Mouse (Mus musculus): Measurements from ENCODE around the gene Exoc6.
"Not testable (repeated sequence)": the region's sequence is repeated elsewhere in the genome, so short reads cannot be mapped to it uniquely, and the experiment has no call there.

Gene Exoc6

DNA sequence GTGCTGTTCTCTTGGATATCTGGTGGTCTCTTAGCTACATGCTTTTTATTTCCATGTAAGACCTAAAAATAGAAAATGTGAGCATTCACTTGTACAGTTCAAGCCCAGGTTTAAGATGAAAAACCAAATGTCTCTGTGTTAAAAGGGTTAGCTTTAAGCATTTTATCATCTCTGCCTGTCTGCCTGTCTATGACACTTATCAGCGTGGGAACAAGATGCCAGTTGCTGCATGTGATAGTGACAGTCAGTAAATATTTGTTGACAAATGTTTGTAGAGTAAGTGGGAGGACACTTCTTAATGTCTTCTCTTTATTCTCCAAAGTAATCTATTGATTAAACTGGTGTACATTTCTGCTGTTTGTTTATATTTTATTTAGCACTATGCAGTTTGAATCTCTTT lies 12.5 kb upstream of the Exoc6 start:
- no peak for DNase-seq (ENCODE audit: low spot score)

DNA sequence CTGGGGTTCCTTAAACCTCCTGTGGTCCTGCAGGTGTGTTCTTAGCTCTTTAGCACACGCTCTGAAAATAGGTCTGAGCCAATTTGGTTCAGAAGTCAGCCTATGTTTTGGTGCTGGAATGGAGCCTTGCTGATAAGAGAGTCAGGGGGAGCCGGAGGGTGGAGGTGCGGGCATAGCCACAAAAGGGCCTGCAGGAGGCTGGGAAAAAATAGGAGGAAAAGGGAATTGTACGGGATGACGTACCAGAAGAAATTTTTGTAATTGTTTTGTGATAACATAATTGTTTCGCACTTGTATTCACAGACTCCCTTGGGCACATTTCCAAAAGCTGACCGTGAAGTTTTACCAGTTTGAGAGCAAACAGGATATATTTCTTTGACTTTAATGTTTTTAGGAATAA lies 10.0 kb upstream of the Exoc6 start:
- no peak for DNase-seq (ENCODE audit: low spot score)

DNA sequence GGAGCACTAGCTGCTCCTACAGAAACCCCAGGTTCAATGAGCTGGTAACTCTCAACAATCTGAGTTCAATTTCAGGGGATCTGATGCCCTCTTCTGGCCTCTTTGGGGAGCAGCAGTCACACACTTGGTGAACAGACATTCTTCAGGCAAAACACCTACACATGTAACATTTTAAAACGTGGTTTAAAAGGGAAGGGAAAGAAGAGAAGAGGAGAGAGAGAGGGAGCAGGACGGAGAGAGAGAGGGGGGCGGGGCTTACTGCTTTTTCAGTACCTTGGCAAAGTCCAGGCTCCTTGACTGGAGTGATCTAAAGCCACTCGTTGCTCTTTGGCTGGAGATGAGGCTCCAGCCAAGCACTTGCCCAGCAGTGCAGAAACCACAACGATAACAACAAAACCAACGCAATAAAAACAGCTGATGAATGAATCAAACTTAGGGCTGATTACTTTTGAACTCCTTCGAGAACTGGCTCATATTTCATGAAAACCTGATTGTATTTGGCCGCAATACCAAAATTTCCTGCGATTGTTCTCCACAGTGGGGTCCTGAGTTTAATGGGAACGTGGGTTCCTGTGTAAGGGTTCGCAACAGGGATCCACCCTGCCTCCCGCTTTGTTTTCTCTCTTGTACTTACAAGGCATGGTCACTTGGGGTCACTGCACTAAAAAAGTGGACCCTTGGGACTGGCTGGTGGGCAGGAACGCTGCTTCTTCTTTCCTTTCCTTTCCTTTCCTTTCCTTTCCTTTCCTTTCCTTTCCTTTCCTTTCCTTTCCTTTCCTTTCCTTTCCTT lies 6.5 kb upstream of the Exoc6 start:
- peak; percentile 40 for DNase-seq (ENCODE audit: low spot score)

DNA sequence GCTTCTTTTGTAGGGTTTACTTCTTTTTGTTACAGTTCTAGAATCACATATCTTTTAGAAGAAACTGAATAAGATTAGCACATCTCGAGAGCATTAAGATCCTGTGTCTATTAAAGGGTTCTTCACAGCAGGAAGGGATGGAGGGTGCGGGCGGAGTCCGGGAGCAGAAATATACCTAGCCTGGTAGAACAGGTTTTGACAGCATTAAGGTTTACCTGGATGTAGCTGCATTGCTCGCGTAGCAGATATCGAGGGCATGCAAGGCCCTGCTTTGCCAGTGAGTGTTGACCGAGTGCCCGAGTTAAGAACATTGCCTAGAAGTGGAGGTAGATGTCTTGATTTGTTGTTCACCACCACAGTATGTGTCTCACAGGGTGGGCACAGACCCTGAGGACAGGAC lies 5.7 kb upstream of the Exoc6 start:
- DNase-seq (ENCODE audit: low spot score) = no peak

DNA sequence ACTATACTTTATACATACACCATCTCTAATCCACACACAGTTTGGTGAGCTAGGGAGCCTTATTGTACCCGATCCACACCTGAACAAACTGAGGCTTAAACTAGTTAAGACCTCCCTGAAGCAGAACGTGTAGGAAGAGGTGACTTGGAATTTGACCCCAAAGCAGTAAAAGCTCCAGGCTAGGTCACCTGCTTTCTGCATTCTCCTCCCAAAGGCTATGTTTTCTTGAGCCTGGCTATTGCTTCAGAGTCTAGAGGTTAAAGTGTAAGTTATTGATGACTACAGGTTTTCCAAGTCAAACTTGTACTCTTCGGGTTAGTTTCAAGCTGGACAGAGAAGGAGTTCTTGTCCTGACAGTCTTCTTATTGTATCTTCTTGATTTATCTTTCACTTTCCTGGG lies 5.0 kb upstream of the Exoc6 start:
- DNase-seq (ENCODE audit: low spot score) = no peak

DNA sequence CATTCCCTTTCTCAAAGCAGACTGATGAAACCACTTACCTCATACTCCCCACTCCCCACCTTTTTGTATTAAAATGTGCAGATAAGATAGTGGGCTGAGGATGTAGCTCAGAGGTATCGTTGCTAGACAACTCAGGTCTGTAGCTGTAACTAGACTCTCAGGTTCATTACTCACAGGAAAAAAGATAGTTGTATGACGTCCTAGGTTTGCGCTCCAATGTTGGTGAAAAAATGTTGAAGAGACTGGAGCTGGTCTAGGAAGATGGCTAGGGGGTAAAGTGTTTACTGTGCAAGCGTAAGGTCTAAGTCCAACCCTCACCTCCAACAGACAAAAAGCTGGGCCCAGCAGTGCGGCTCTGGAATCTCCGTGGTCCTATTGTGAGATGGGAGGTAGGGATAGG lies 4.5 kb upstream of the Exoc6 start:
- DNase-seq (ENCODE audit: low spot score) = no peak

DNA sequence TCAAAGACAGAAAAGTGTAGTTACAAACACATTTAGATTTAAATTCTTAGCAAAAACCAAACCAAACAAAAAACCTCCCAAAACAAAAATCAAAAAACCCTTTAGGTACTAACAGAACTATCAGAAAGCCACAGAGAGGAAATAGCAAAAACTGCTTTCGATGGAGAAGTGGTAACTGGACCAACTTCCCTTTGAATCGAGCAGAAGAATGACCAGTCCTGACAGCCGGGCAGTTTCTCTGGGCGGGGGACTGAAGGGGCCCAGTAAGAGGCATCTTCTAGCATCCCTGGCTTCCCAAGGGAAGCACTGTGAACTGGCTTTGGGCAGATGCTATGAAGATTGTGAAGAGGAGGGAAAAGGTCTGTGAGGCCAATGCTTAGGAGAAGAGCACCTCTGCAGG lies 3.4 kb upstream of the Exoc6 start:
- no peak for DNase-seq (ENCODE audit: low spot score)

DNA sequence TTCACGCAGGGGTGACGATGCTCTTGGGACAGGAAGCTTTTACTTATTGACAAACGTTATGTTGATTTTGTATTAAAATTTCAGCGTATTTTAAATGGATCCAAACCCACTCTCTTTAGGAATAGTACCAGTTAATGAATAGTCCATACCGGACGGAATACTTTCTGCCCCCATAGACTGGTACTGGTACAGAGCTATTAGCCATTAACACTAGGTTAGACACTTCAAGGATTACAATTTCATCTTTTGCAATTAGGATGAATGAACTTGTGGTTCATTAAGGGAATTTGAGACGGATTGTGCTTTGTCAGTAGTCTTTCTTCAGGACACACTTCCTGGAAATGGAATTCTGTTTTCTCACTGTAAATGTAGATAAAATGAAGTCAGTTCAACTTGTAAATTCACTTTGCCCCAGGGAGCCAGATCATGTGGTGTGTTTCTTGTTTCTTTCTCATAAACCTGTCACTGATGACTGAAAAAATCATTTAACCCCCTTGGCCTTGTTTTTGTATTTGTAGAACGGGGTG lies 885 bp downstream of the Exoc6 start:
- no peak for DNase-seq (ENCODE audit: low spot score)

DNA sequence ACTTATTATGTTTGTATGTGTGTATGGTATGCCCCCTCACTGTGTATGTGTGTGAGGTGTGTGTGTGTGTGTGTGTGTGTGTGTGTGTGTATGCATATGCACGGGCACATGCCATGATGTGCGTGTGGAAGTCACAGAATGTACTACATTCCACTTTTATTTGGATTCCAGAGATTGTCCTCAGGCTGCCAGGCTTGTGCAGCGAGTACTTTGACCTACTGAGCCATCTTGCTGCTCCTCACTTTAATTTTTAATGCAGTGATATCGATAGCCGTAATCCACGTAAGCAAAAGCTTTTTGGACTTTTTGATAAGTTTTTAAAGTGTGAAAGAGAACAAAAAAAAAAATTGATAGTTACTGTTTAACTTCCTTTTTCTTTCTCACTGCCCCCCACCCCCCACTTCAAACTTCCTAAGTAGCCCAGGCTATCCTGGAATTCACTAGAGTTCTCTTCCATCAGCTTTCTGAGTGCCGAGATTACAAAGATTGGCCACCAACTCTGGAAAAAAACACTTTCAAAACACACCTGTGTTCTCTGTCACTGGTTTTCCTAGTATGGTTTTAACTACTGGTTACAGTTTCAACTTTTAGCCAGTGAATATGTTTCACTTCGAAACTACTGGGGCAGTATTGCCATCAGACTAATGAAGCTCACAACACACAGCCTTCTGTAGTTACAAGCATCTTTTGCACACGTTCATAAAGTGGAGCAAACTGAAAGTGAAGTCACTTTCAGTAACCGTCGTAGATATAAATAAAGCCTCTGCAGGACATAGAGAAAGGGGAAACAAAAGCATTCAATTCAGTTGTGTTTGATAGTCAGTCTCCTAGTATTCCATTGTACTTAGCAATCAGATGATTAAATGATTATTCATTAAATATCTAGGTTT lies 3.4 kb downstream of the Exoc6 start:
- no peak for DNase-seq (ENCODE audit: low spot score)

DNA sequence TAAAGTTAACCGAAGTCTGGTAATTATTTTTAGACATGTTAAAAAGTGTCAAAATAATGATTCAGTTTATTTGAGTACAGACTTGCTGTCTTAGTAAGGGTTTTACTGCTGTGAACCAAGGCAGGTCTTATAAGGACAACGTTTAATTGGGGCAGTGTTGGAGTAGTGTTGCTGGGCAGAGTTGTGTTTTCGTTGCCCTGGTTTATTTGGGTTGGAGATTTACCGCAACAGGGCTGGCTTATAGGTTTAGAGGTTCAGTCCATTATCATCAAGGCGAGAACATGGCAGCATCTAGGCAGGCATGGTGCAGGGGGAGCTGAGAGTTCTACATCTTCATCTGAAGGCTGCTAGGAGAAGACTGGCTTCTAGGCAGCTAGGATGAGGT lies 4.0 kb downstream of the Exoc6 start:
- not testable (repeated sequence) for DNase-seq (ENCODE audit: low spot score)

DNA sequence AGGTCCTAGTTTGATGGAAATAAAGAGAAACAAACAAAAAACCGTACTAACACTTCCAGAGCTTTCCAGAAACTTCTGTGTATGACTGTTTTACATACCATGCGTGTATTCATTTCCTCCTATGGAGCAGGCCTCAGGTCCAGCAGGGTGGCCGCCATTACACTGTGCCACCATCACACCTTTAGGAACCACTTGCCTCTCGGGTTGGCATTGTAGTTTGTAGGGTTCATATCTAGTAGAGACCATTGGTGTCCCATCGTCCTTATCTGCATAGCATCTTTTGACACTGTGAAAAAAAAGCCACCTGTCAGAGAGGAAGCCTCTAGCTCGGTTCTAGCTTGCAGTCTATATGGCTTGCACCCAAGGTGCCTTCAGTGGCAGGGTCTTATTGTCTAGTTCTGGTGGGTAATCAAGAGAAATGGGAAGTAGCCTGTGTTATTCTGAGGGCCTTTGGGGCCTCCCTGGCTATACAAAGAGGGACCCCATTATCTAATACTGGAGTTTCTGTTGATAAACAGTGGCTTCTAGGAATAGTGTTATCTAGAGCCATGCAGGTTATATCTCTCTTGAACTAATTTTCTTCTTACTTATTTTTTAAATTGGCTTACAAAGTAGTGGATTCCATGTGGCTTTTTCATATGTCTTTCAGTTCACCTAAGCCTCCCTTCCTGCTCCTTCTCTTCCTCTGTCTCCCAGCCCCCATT lies 5.8 kb downstream of the Exoc6 start:
- no peak for DNase-seq (ENCODE audit: low spot score)

DNA sequence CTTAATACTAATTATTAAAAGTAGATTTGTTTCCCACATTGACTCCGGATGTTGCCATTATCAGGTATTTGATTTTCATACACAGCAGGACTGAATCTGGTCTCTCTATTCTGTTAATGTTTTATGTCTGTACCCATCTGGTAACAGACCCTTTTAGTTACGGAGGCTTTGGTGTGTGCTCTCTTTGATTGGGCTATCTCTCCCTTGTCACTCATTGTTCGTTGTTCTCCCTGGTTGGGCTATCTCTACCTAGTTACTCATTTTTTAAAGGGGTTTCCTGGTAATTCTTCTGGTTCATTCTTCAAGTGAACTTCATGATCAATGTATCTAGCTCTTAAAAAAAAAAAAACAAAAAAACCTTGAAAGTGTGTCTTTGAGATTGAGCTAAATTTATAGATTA lies 7.7 kb downstream of the Exoc6 start:
- DNase-seq (ENCODE audit: low spot score) = no peak

DNA sequence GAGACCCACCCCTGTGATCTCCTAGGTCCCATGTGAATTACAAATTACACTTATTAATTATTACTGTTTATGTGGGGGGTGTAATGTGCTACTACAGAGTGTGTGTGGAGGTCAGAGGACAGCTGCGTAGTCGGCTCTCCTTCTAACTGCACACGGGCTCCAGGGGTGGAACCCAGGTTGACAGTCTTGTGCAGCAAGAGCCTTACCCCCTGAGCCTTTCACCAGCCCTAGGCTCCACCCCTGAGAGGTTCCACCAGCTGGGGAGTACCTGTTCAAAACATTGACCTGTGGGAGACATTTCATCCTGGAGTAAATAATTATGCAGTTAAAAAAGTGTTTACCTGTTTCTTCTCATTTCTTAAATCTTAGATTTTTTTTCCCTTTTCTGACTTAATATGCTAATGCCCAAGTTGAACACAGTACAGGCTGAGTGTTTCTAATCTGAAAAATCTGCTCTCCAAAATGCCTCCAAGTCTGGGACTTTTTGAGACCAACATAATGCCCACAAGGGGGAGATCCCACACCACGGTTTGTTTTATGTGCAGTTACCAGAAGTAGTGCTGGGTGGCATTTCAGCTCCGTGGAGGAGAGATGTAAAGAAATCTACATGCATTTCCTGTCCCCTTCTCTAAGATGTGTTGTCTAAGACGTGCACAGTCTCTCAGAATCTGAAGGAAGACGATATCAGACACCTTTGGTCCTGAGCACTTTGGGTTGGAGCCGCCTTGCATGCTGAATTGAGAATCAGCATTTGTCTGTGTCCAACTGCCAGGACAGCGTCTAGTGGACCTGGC lies 9.3 kb downstream of the Exoc6 start:
- peak; percentile 70 for DNase-seq (ENCODE audit: low spot score)

DNA sequence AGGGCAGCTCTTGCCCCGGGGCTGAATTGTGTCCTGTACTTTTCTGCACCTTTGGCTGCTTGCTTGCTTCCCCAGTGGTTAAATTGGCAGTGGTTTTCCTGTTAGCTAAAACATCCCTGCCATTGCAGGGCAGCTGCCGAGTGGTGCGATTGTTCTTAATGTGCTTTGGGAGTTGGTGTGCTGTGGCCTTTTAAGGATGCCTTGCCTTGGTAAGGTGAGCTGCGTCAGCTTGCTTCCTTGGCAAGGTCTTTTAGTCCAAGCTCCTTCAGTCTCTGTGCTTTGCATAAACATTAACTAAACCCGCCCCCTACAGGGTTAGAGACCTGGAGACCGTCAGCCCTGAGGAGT lies 9.8 kb downstream of the Exoc6 start:
- DNase-seq (ENCODE audit: low spot score) = peak; percentile 34

DNA sequence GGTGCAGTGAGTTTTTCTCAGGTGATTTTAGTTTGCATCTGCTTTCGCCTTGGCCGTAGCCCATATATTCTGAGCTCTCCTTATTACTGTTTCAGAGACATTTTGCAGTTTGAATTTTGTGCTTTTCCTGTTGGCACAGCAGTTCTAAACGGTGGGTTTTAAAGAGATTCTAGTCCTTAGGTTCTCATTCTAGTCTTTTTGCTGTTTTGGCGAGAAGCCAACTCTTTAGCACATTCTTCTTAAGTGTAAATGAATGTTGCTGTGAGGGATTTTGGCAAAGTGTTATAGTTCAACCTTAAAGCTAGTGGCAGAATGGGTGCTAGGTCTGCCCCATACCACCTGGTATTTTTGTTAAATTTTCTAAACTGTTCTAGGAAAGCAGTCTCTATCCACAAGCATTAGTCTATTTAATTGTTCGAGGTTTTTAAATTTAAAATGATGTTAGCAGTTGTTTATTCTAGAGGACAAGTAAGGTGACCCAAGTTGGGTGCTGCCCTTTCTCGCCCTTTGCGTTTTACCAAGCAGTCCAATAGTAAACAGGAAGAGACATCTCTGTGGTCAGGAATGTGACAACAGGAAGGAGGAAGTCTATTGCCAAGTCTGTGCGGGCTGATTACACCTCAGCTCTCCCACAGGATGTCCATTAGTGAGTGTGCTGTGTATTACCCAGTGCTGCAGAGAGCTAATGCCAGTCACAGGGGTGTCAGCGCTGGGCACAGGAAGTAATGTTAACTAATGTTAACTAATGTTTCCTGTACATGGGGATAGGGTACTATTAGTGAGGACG lies 11.1 kb downstream of the Exoc6 start:
- DNase-seq (ENCODE audit: low spot score) = no peak

DNA sequence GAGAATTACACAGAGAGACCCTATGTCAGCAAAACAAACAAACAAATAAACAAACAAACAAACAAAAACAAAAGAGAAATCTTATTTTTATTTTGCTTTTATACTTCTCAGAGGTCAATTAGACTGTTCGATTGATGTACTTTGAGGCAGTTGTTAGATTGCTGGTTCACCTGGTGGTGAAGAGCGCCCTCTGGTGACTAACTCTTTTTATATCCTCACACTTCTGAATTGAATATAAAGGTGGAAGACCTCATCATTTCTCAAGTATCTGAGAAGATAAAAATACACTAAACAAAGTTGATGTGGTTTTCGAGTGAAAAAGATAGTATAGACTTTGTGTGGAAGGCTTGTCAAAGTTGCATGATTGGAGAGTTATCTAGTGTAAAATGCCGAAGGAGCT lies 13.5 kb downstream of the Exoc6 start:
- peak; percentile 80 for DNase-seq (ENCODE audit: low spot score)

DNA sequence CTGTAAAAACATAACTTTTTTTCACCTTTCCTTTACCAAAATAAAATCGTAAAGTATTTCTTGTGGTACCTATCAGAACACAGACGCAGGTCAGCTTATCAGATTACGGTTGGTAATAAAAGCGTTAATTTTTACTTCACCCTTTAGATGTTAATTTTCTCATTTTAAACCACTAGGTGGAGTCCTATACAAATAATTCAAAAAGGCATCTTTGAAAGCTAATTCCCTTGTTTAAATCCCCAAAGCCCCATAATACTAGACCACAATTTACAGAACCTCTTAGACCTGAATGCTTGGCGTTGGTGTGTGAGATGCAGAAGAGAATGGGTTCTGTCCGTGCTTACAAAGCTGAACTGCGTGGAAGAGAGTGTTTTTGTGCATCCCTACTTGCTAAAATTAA lies 15.6 kb downstream of the Exoc6 start:
- DNase-seq (ENCODE audit: low spot score) = peak; percentile 49

DNA sequence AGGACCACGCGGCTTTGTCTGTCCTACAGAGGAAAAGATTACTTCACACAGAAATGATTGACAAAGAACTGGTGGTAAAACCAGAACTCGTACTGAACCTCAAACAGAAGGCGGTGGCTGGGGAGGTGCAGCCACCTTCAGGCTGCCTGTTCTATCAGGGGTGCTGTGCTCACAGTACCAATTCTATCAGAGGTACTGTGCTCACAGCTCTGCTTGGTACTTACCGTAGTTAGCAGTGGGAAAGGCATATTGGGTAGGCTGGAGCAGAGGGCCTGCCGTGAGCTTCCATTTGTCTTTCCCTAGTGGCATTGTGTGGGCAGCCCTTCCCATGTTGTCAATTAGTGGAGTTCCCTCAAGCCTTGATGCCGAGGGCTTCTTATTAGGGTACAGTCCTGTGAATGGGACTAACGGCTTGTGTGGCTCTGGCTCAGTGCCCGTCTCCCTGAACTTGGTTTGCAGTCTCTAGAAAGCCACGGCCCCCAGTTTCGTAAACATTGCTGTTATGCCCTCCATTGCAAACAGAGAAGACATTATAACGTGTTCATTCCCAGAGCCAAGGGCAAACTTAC lies 19.1 kb downstream of the Exoc6 start:
- DNase-seq (ENCODE audit: low spot score) = no peak

DNA sequence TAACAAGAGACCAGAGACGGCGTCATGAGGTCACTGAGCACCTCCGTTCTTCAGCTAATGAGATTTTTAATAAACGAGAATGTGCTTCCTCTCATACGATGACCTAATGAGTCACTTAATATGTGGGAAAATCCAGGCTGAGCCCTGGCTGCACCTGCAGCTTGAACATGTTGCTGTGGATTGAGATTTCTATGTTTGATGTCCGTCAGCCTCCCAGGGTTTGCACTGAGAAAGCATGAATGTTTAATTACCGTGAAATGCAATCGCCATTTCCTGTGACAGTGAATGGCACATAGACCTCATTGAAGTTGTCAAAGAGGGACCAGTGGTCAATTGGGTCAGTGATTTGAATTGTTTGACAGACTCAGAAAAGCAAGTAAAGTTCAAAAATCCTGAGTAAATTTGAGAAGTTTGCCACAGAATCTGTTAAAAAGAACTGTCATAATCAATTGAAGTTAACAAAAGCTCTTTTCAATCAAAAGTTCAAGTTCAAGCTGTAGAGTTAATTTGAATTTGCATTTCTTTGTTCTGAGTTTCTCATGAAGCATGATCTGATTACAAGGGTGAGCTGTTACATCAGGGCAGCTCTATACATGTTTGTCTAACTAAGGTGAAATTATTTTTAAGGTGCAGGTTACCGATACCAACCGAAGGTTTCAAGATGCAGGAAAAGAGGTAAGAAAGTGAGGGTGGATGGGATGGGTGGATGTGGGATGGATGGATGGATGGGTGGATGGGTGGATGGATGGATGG lies 20.9 kb downstream of the Exoc6 start:
- DNase-seq (ENCODE audit: low spot score) = peak; percentile 22

DNA sequence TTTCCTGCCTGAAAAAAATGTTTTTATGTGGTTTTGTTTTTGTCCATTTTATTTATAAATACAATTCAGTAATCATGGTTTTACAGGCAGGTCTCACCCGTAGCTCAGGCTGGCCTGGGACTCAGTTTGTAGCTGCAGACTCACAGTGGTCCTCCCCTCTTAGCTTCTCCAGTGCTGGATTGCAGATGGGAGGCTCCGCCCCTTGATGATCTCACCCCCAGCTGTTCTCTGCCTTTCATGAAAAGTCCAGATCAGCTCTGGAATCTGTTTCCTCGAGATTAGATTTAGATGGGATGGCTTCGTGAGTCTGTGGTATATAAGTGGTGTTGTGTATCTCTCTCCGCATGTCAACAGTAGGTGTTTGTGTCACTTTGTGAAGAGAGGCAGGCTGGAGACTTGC lies 24.6 kb downstream of the Exoc6 start:
- DNase-seq (ENCODE audit: low spot score) = peak; percentile 40

All from embryo, embryonic 10.5 days (tissue).